Mouse (Mus musculus) hindbrain, embryonic 12.5 days (tissue): ENCODE data around the gene Tnip1. TPM values are rescaled to one million over a fixed set of nuclear protein-coding genes. Genes with fewer than 3 reads are reported as not detected.
"Not testable (repeated sequence)": the region's sequence is repeated elsewhere in the genome, so short reads cannot be mapped to it uniquely, and the experiment has no call there.

Experiments
- ATAC-seq: fragments of 200-750 bp; cut with Nextera tagmentation; 2 replicates; pipeline ENCODE4 v1.8.0; 2017; ENCODE audit warnings: moderate TSS enrichment; ENCODE audit not compliant: low FRiP score
- H3K27ac ChIP-seq: fragments of 300-500 bp; sonication (generic); 2 replicates; pipeline ENCODE4 v1.5.1; 2016; ENCODE audit warnings: mild to moderate bottlenecking
- H3K27me3 ChIP-seq: fragments of 300-500 bp; sonication (generic); 2 replicates; pipeline ENCODE4 v1.6.1; 2016; ENCODE audit warnings: mild to moderate bottlenecking
- H3K36me3 ChIP-seq: fragments of 300-500 bp; sonication (generic); 2 replicates; pipeline ENCODE4 v1.6.1; 2016; ENCODE audit warnings: mild to moderate bottlenecking
- H3K4me1 ChIP-seq: fragments of 300-500 bp; sonication (generic); 2 replicates; pipeline ENCODE4 v1.6.1; 2016
- H3K4me2 ChIP-seq: fragments of 300-500 bp; sonication (generic); replicated peaks from 2 replicates; pipeline ENCODE4 v1.6.1; 2016; ENCODE audit warnings: mild to moderate bottlenecking
- H3K4me3 ChIP-seq: fragments of 300-500 bp; sonication (generic); 2 replicates; pipeline ENCODE4 v1.5.1; 2016; ENCODE audit warnings: mild to moderate bottlenecking
- H3K9ac ChIP-seq: fragments of 300-500 bp; sonication (generic); 2 replicates; pipeline ENCODE4 v1.6.1; 2016; ENCODE audit warnings: mild to moderate bottlenecking, moderate library complexity
- H3K9me3 ChIP-seq: fragments of 300-500 bp; sonication (generic); replicated peaks from 2 replicates; pipeline ENCODE4 v1.6.1; 2016; ENCODE audit warnings: mild to moderate bottlenecking
- WGBS: fragments of 180-500 bp; shearing (Covaris S2); methylation state at CpG from one replicate; pipeline ENCODE4 v1.1.7; 2016; 5-methylcytosine and 5-hydroxymethylcytosine counted together
- polyA plus RNA-seq: library from polyadenylated mRNA; unstranded; fragments of >200 nt; fragmentation: Nextera tagmentation; extraction: Ambion mirVana; gene quantifications from 2 replicates; pipeline ENCODE4 v1.2.1, GENCODE M21; 2016

The Tnip1 gene
- polyA plus RNA-seq, 1 experiment from 2014 or later = 19.0 TPM

DNA sequence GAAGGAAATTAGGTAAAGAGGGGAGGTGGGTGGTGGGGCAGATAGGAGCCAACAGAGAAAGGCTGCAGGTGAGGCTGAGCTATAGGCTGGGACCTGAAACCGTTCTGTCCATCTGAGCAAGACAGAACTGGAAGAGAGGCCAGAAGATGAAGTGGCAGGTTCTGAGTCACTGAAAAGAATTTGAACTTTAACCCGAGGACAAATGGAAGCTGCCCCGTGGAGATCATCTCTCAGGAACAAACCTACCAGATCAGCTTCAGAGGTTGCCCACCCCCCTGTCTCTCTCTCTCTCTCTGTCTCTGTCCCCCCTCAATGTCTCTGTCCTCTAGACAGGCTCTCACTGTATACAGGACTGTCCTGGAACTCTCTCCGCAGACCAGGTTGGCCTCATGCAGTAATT is 63.1 kb downstream of the Tnip1 start:
- WGBS = 60% methylated on average over 4 of the region's 4 CpGs
- H3K4me1 ChIP-seq = peaks cover 15% of the 10 kb centered on the region; the same call in 1 of the 2 replicates
- no peaks in the 10 kb centered on the region for H3K9me3 ChIP-seq
- no peak overlapping the region for H3K4me2 ChIP-seq
- no peak overlapping the region for H3K4me3 ChIP-seq
- H3K27me3 ChIP-seq = no peaks in the 10 kb centered on the region
- no peaks in the 10 kb centered on the region for H3K36me3 ChIP-seq
- ATAC-seq = no peak
- no peak overlapping the region for H3K27ac ChIP-seq
- no peak overlapping the region for H3K9ac ChIP-seq

DNA sequence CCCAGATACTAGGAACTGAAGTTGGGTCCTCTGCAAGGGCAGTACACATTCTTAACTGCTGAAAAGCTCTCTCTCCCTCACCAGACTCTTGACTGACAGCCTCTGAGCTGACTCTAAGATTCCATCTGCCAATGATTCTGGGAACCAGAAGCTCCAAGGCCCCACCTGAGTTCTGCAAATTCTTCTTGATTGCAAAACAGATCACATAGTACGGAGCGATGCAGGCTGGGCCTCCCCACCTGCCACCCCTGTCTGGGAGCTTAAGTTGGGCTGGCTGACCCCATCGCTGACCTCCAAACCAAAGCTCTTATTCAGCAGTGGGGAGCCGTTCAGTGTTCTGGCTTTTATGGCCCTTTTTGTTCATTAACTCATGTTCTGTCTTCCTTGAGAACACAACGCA is 65.2 kb downstream of the Tnip1 start:
- Histone ChIP-seq H3K27ac (no peak overlapping the region), H3K27me3 (no peaks in the 10 kb centered on the region), H3K4me3 (no peak overlapping the region), H3K4me2 (no peak overlapping the region), H3K9me3 (no peaks in the 10 kb centered on the region), H3K9ac (no peak overlapping the region), H3K4me1 (no peaks in the 10 kb centered on the region), H3K36me3 (no peaks in the 10 kb centered on the region)
- no peak for ATAC-seq
- 38% methylated on average over 5 of the region's 5 CpGs for WGBS

DNA sequence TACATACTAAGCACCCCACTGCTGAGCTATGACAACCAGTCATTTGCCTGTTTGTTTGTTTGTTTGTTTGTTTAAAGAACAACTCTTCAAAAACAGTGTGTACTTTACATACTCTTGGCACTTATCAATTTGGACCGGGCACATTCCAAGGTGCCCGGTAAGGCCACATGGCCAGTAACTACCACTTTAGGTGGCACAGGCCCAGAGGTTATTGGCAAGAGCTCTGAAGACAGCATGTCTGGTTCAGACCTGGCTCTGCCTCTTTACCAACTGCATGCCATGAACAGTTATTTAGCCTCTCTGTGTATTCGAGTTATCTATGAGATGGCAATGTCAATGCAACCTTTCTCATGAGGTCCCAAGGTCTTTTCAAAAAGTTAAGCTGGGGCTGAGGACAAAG is 66.1 kb downstream of the Tnip1 start:
- H3K36me3 ChIP-seq, H3K9ac ChIP-seq, H3K27me3 ChIP-seq, H3K4me2 ChIP-seq, H3K4me1 ChIP-seq, ATAC-seq, H3K27ac ChIP-seq, H3K9me3 ChIP-seq, H3K4me3 ChIP-seq: not testable (repeated sequence)
- 96% methylated on average over 3 of the region's 3 CpGs for WGBS

DNA sequence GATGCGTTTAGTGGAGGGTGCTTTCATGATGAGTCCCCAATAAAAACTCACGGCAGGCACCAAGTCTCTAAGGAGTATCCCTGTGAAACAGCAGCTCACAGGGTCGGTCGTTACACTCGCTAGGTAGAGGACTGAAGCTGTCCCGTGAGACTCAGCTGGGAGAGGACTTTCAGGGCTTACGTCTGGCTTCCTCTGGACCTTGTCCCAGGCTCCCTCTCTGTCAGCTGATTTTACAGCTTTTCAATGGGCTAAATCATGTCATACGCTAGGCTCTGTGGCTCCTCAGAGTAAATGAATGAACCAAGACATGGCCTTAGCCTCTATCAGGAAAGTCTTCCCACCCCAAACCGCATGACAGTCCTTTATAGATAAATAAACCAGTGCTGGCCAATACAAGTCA is 68.1 kb downstream of the Tnip1 start:
- H3K4me2 ChIP-seq = no peak overlapping the region
- no peak overlapping the region for H3K4me3 ChIP-seq
- H3K4me1 ChIP-seq = no peaks in the 10 kb centered on the region
- no peaks in the 10 kb centered on the region for H3K27me3 ChIP-seq
- H3K36me3 ChIP-seq = no peaks in the 10 kb centered on the region
- no peaks in the 10 kb centered on the region for H3K9me3 ChIP-seq
- H3K27ac ChIP-seq = no peak overlapping the region
- H3K9ac ChIP-seq = no peak overlapping the region
- ATAC-seq = no peak
- 69% methylated on average over 9 of the region's 9 CpGs for WGBS

DNA sequence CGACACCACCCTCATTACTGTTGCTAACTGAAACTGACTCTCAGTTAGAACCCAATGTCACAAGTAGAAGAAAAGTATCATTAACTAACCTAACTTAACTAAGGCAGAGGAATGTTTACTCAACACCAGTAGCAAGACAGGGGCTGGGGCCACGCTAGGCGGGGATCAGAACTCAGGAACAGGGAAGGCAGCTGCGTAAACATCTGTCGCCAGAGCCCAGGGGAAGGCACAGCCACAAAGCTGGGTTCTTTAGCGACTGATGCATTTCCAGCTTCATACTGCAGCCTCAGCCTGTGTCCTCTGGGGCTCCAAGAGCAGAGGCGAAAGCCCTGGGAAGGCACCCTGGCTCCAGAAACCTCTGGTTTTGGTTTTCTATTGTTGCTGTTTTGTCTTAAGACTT is 70.6 kb downstream of the Tnip1 start:
- no peak for ATAC-seq
- Histone ChIP-seq H3K9ac (no peak overlapping the region), H3K4me1 (no peaks in the 10 kb centered on the region), H3K27ac (no peak overlapping the region), H3K4me3 (no peak overlapping the region), H3K27me3 (no peaks in the 10 kb centered on the region), H3K36me3 (no peaks in the 10 kb centered on the region), H3K4me2 (no peak overlapping the region), H3K9me3 (no peaks in the 10 kb centered on the region)
- 45% methylated on average over 7 of the region's 7 CpGs for WGBS

DNA sequence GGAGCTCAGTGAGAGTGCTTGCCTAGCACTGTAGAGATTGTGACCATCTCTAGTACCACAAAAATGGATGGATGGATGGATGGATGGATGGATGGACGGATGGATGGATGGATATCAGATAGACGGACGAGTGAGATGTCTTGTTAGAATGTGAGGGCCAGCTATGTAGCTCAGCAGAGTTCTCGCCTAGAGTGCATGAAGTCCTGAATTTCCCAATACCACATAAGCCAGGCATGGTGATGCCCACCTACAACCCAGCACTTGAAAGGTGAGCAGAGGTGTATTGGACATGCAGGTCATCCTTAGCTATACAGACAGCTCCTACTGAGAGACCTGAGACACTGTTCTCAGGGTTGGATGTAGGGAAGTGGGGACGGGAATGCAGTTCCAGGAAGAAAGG is 71.4 kb downstream of the Tnip1 start:
- Histone ChIP-seq H3K9me3 (no peaks in the 10 kb centered on the region), H3K27ac (no peak overlapping the region), H3K27me3 (no peaks in the 10 kb centered on the region), H3K4me2 (no peak overlapping the region), H3K4me1 (no peaks in the 10 kb centered on the region), H3K4me3 (no peak overlapping the region), H3K36me3 (no peaks in the 10 kb centered on the region), H3K9ac (no peak overlapping the region)
- 85% methylated on average over 5 of the region's 5 CpGs for WGBS
- ATAC-seq = no peak

DNA sequence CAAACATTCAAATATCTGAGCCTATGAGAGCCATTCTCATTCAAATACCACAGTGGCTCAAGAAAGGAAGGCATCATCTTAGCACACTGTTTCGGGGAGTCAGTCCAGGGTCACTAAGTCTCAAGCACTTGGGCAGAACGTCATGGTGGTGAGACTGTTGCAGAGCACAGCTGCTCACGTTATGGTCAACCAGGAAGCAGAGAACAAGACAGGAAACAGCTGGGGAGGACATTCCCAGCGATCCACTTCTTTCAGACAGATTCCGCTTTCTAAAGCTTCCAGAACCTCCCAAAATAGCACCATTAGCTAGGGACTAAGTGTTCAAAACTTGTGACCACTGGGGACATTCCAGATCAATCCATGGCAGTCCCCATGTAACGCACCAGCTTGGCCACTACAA is 74.8 kb downstream of the Tnip1 start:
- WGBS = 82% methylated on average over 6 of the region's 6 CpGs
- Histone ChIP-seq H3K4me1 (no peaks in the 10 kb centered on the region), H3K36me3 (no peaks in the 10 kb centered on the region), H3K27me3 (no peaks in the 10 kb centered on the region), H3K4me2 (no peak overlapping the region), H3K9ac (no peak overlapping the region), H3K4me3 (no peak overlapping the region), H3K9me3 (no peaks in the 10 kb centered on the region), H3K27ac (no peak overlapping the region)
- ATAC-seq = no peak

DNA sequence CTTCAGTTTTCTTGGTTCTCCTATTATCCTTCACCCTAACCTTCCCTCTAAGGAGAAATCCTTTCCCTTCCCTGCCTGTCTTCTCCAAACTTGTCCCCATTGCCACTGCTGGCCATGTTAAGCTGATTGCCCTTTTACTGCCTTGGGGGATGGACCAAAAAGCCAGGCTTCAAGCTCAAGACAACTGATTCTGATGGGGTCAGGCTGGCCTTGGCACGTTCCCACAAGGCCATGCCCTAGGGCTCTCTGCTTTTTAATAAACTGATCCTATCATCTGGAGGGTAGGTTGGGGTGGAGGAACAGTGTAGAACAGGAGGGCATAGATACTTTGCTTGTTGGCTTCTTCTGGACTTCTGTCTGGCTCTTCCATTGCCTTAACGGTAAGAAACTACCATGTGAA is 77.3 kb downstream of the Tnip1 start:
- Histone ChIP-seq H3K4me2 (no peak overlapping the region), H3K9ac (no peak overlapping the region), H3K36me3 (no peaks in the 10 kb centered on the region), H3K4me3 (no peak overlapping the region), H3K9me3 (no peaks in the 10 kb centered on the region), H3K27me3 (no peaks in the 10 kb centered on the region), H3K27ac (no peak overlapping the region), H3K4me1 (peaks cover 5% of the 10 kb centered on the region; the same call in 1 of the 2 replicates)
- ATAC-seq = no peak
- WGBS = 86% methylated on average over 2 of the region's 2 CpGs

DNA sequence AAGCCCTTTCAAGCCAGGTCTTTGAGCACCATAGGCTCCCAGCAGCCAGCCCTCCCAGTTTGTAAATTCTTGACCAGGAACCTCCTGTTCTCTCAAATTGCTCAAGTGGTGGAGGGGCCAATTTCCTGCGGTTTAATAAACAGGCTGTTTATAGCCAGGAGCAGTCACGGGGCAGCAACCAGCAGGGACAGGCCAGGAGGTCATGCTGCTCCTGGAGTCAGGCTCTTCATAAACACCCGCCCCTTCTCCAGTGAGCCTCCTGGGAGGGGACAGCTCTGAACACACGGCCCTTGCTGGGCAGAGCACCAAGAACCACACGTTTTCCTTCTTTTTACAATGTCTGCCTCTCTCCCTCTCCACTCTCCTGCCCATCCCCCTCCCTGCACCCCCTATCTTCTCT is 77.8 kb downstream of the Tnip1 start:
- Histone ChIP-seq H3K9ac (no peak overlapping the region), H3K27ac (no peak overlapping the region), H3K4me2 (no peak overlapping the region), H3K4me1 (peaks cover 5% of the 10 kb centered on the region; the same call in 1 of the 2 replicates), H3K36me3 (no peaks in the 10 kb centered on the region), H3K27me3 (no peaks in the 10 kb centered on the region; the same call in 1 of the 2 replicates), H3K4me3 (no peak overlapping the region), H3K9me3 (no peaks in the 10 kb centered on the region)
- 12% methylated on average over 5 of the region's 5 CpGs for WGBS
- no peak for ATAC-seq

DNA sequence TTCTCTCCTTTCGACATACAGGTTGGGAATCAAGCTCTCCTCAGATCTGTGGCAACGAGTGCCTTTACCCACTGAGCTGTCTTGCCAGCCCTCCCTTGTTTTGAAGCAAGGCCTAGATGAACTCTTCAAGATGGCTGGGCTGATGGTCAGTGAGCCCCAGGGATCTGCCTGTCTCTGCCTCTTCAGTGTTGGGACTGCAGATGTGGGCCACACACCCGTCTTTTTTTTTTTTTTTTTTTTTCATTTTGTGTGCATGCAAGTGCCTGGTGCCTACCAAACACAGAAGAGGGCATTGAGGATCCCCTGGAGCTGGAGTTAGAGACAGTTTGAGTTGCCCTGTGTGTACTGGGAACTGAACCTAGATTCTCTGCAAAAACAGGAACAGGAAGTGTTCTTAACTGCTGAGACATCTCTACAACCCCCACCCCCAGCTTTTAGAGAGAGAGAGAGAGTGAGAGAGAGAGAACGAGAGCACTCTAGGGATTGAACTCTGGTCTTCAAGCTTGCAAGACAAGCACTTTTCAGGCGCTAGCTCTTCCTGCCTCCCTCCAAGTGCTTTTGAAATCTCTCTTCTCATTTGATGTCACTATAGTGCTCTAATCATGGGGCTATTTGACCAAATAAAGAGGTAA is 78.4 kb downstream of the Tnip1 start:
- no peak overlapping the region for H3K27ac ChIP-seq
- H3K4me3 ChIP-seq = no peak overlapping the region
- no peak overlapping the region for H3K9ac ChIP-seq
- peaks cover 5% of the 10 kb centered on the region; the same call in 1 of the 2 replicates for H3K4me1 ChIP-seq
- 80% methylated on average over 5 of the region's 5 CpGs for WGBS
- no peaks in the 10 kb centered on the region for H3K36me3 ChIP-seq
- no peak overlapping the region for H3K4me2 ChIP-seq
- H3K27me3 ChIP-seq = no peaks in the 10 kb centered on the region; the same call in 1 of the 2 replicates
- ATAC-seq = no peak
- H3K9me3 ChIP-seq = no peaks in the 10 kb centered on the region

DNA sequence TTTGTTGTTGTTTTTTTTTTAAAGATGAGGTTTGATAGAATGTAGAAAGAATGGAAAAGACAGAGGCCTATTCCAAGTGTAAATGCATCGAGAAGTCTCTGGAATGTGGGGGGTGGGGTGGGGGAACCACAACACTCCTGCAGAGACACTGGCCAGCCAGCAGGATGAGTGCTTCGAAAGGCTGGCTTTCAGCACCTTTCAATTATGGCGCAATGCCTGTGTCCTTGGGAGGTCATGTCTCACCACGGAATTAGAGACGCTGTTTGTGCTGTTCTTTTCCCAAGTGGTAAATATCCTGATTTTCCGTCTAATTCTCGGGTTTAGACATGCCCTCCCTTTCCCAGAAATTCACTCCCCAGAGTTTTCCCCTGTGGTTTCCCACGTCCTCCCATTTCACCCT is 80.0 kb downstream of the Tnip1 start:
- no peak overlapping the region for H3K4me2 ChIP-seq
- H3K4me3 ChIP-seq = no peak overlapping the region
- 29% methylated on average over 8 of the region's 8 CpGs for WGBS
- no peak overlapping the region for H3K9ac ChIP-seq
- no peak overlapping the region for H3K27ac ChIP-seq
- ATAC-seq = no peak
- no peaks in the 10 kb centered on the region for H3K36me3 ChIP-seq
- H3K27me3 ChIP-seq = no peaks in the 10 kb centered on the region; the same call in 1 of the 2 replicates
- peaks cover 5% of the 10 kb centered on the region; the same call in 1 of the 2 replicates for H3K4me1 ChIP-seq
- H3K9me3 ChIP-seq = no peaks in the 10 kb centered on the region

DNA sequence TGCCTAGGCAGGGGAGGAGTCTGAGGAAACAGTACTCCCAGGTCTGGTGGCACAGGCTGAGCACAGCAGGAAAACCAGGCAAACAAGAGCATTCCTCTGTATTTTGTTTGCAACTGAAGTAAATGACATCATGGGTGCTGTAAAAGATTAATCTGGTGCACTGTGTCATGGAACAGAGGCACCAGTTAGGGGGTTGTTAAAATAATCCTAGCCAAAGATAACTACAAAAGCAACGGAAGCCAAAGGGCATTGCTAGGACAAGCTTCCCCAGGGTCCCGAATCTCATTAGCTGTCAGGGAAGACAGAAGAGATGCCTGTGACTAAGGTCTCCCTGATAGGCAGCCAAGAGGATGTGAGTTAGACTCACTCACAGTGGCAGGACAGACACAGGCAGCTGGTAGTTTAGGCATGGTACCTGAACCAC is 81.7 kb downstream of the Tnip1 start:
- ATAC-seq = no peak
- Histone ChIP-seq H3K4me1 (peaks cover 5% of the 10 kb centered on the region; the same call in 1 of the 2 replicates), H3K36me3 (no peaks in the 10 kb centered on the region), H3K9me3 (no peaks in the 10 kb centered on the region), H3K27me3 (no peaks in the 10 kb centered on the region; the same call in 1 of the 2 replicates), H3K4me2 (no peak overlapping the region), H3K4me3 (no peak overlapping the region), H3K9ac (no peak overlapping the region; the same call in 1 of the 2 replicates), H3K27ac (no peak overlapping the region)
- WGBS = 0% methylated on average over 2 of the region's 2 CpGs

DNA sequence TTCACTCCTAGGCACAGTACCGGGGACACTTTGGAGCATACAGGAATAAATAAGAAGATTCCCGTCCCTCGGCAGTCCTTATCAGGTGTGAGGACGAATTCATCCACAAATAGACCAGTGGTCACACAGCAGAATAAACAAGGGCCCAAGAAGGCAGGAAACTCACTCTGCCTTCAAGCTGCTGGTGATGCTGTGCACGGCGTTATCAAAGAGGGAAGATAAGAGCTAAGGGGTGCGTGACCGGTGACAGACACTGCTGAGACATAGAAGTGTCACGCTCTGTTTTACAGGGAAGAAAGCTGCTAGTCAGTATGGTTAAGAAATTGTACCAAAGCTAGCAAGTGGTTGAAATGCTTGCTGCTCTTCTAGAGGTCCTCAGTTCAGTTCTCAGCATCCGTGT is 82.8 kb downstream of the Tnip1 start:
- WGBS = 77% methylated on average over 10 of the region's 10 CpGs
- no peak overlapping the region for H3K27ac ChIP-seq
- no peaks in the 10 kb centered on the region; the same call in 1 of the 2 replicates for H3K27me3 ChIP-seq
- H3K9ac ChIP-seq = no peak overlapping the region
- H3K9me3 ChIP-seq = no peaks in the 10 kb centered on the region
- H3K4me1 ChIP-seq = peaks cover 5% of the 10 kb centered on the region; the same call in 1 of the 2 replicates
- no peak for ATAC-seq
- H3K4me2 ChIP-seq = no peak overlapping the region
- H3K36me3 ChIP-seq = no peaks in the 10 kb centered on the region
- no peak overlapping the region for H3K4me3 ChIP-seq
